Mouse (Mus musculus) CH12.LX (cell line): ENCODE data around the gene Smndc1. TPM values are rescaled to one million over a fixed set of nuclear protein-coding genes. Genes with fewer than 3 reads are reported as not detected.
A peak's percentile ranks its signal among the peaks of the same experiment; 100 is the strongest.

Experiments
- DNase-seq: peaks from one replicate; pipeline ENCODE4 v3.0.0-alpha.2; 2013; ENCODE audit errors: extremely low read depth
- H3K27ac ChIP-seq: 2 replicates; pipeline ENCODE4 v1.5.1; 2012; ENCODE audit warnings: low read depth, mild to moderate bottlenecking, control low read depth, moderate library complexity; ENCODE audit not compliant: insufficient read depth
- H3K27me3 ChIP-seq: replicated peaks from 2 replicates; pipeline ENCODE3; 2012; ENCODE audit warnings: inconsistent platforms
- H3K36me3 ChIP-seq, 2 experiments: replicated peaks in 1 of 2; 2 replicates each; pipeline versions ENCODE3 to v1.6.1; 2012; ENCODE audit warnings: inconsistent platforms in 1 of 2, low read length in 1 of 2, mild to moderate bottlenecking in 1 of 2, mixed read lengths in 1 of 2, moderate library complexity in 1 of 2; ENCODE audit not compliant: control insufficient read depth in 1 of 2, insufficient read depth in 1 of 2
- H3K4me1 ChIP-seq, 2 experiments: 2 replicates each; pipeline ENCODE4 v1.6.1; 2012; ENCODE audit warnings: inconsistent platforms in 1 of 2, moderate library complexity in 1 of 2; ENCODE audit not compliant: insufficient read depth in 2 of 2, control insufficient read depth in 1 of 2
- H3K4me2 ChIP-seq: 2 replicates; pipeline ENCODE4 v1.6.1; 2012; ENCODE audit warnings: low read depth, mild to moderate bottlenecking, control low read depth; ENCODE audit not compliant: poor library complexity, insufficient read depth, severe bottlenecking
- H3K4me3 ChIP-seq, 3 experiments: fragments of 150-350 bp in 1 of 3; sonication (generic) in 1 of 3; replicated peaks in 1 of 3; 2 replicates each; pipeline versions ENCODE3 to v1.5.1; 2011 to 2012; ENCODE audit warnings: low read depth in 2 of 3, low read length in 2 of 3, mild to moderate bottlenecking in 2 of 3, moderate library complexity in 2 of 3, control low read depth in 1 of 3, improper control_type of control experiment in 1 of 3, inconsistent platforms in 1 of 3, mixed read lengths in 1 of 3; ENCODE audit not compliant: poor library complexity in 1 of 3
- H3K79me2 ChIP-seq: replicated peaks from 2 replicates; pipeline ENCODE4 v1.6.1; 2012; ENCODE audit warnings: mild to moderate bottlenecking, moderate library complexity; ENCODE audit not compliant: control insufficient read depth, poor library complexity, insufficient read depth, severe bottlenecking; ENCODE audit errors: extremely low read depth
- H3K9ac ChIP-seq: 2 replicates; pipeline ENCODE4 v1.6.1; 2012; ENCODE audit warnings: low read depth, mild to moderate bottlenecking, control low read depth, moderate library complexity; ENCODE audit not compliant: insufficient read depth
- H3K9me3 ChIP-seq: replicated peaks from 2 replicates; pipeline ENCODE3; 2012; ENCODE audit warnings: low read length, inconsistent platforms, mixed read lengths
- BHLHE40 ChIP-seq: IDR thresholded peaks from 2 replicates; pipeline ENCODE4 v1.6.1; 2011; ENCODE audit warnings: mild to moderate bottlenecking, low read depth, low read length, improper control_type of control experiment
- CHD1 ChIP-seq: IDR thresholded peaks from 2 replicates; pipeline ENCODE4 v1.6.1; 2012; ENCODE audit warnings: low read depth, low read length, improper control_type of control experiment, inconsistent platforms
- CHD2 ChIP-seq: IDR thresholded peaks from 2 replicates; pipeline ENCODE4 v1.6.1; 2011; ENCODE audit warnings: low read length, improper control_type of control experiment
- CTCF ChIP-seq, 2 experiments: IDR thresholded peaks in 1 of 2; conservative IDR thresholded peaks in 1 of 2; 2 replicates each; pipeline ENCODE4 v1.5.1; 2011 to 2012; ENCODE audit warnings: low read depth in 2 of 2, low read length in 2 of 2, improper control_type of control experiment in 1 of 2, inconsistent platforms in 1 of 2, mild to moderate bottlenecking in 1 of 2, moderate library complexity in 1 of 2
- E2F4 ChIP-seq: IDR thresholded peaks from 2 replicates; pipeline ENCODE4 v1.6.1; 2011; ENCODE audit warnings: low read depth, low read length, improper control_type of control experiment; ENCODE audit not compliant: insufficient replicate concordance
- ELF1 ChIP-seq: IDR thresholded peaks from 2 replicates; pipeline ENCODE4 v1.6.1; 2014; ENCODE audit warnings: low read depth, mild to moderate bottlenecking, inconsistent platforms, low read length, improper control_type of control experiment
- EP300 ChIP-seq: IDR thresholded peaks from 2 replicates; pipeline ENCODE4 v1.6.1; 2011; ENCODE audit warnings: low read length, improper control_type of control experiment
- ETS1 ChIP-seq: conservative IDR thresholded peaks from 2 replicates; pipeline ENCODE4 v1.6.1; 2012; ENCODE audit warnings: low read depth, mild to moderate bottlenecking, inconsistent platforms, low read length, improper control_type of control experiment, moderate library complexity
- GABPA ChIP-seq: IDR thresholded peaks from 2 replicates; pipeline ENCODE4 v1.6.1; 2012; ENCODE audit warnings: low read depth, low read length, improper control_type of control experiment, inconsistent platforms; ENCODE audit not compliant: insufficient replicate concordance
- HCFC1 ChIP-seq: IDR thresholded peaks from 2 replicates; pipeline ENCODE4 v1.6.1; 2012; ENCODE audit warnings: low read depth, mild to moderate bottlenecking, inconsistent platforms, low read length, improper control_type of control experiment
- IRF4 ChIP-seq: IDR thresholded peaks from 2 replicates; pipeline ENCODE4 v1.6.1; 2014; ENCODE audit warnings: low read depth, mild to moderate bottlenecking, inconsistent platforms, low read length, improper control_type of control experiment
- JUN ChIP-seq: IDR thresholded peaks from 2 replicates; pipeline ENCODE4 v1.6.1; 2011; ENCODE audit warnings: low read depth, mild to moderate bottlenecking, low read length, improper control_type of control experiment, moderate library complexity; ENCODE audit not compliant: insufficient read depth
- JUND ChIP-seq: conservative IDR thresholded peaks from 2 replicates; pipeline ENCODE4 v1.6.1; 2011; ENCODE audit warnings: low read depth, low read length, improper control_type of control experiment
- KAT2A ChIP-seq: IDR thresholded peaks from 2 replicates; pipeline ENCODE4 v1.6.1; 2012; ENCODE audit warnings: low read length, improper control_type of control experiment, inconsistent platforms; ENCODE audit not compliant: insufficient replicate concordance
- MAFK ChIP-seq: IDR thresholded peaks from 2 replicates; pipeline ENCODE4 v1.6.1; 2011; ENCODE audit warnings: low read length, improper control_type of control experiment; ENCODE audit not compliant: insufficient replicate concordance
- MAX ChIP-seq: IDR thresholded peaks from 2 replicates; pipeline ENCODE4 v1.6.1; 2011; ENCODE audit warnings: low read length, improper control_type of control experiment
- MAZ ChIP-seq: IDR thresholded peaks from 2 replicates; pipeline ENCODE4 v1.6.1; 2012; ENCODE audit warnings: low read depth, mild to moderate bottlenecking, inconsistent platforms, low read length, improper control_type of control experiment, moderate library complexity
- MEF2A ChIP-seq: IDR thresholded peaks from 2 replicates; pipeline ENCODE4 v1.6.1; 2014; ENCODE audit warnings: low read depth, mild to moderate bottlenecking, inconsistent platforms, low read length, improper control_type of control experiment, borderline replicate concordance
- MXI1 ChIP-seq: IDR thresholded peaks from 2 replicates; pipeline ENCODE4 v1.6.1; 2011; ENCODE audit warnings: mild to moderate bottlenecking, low read depth, low read length, improper control_type of control experiment
- MYC ChIP-seq: IDR thresholded peaks from 2 replicates; pipeline ENCODE4 v1.6.1; 2011; ENCODE audit warnings: low read depth, mild to moderate bottlenecking, improper control_type of control experiment, low read length
- NELFE ChIP-seq: IDR thresholded peaks from 2 replicates; pipeline ENCODE4 v1.6.1; 2011; ENCODE audit warnings: low read depth, low read length, improper control_type of control experiment
- NRF1 ChIP-seq: IDR thresholded peaks from 2 replicates; pipeline ENCODE4 v1.6.1; 2014; ENCODE audit warnings: low read depth, mild to moderate bottlenecking, inconsistent platforms, low read length, improper control_type of control experiment, moderate library complexity
- PAX5 ChIP-seq: IDR thresholded peaks from 2 replicates; pipeline ENCODE4 v1.6.1; 2012; ENCODE audit warnings: low read length, inconsistent platforms, mixed read lengths
- POLR2A ChIP-seq: IDR thresholded peaks from 2 replicates; pipeline ENCODE4 v1.6.1; 2011; ENCODE audit warnings: low read depth, mild to moderate bottlenecking, improper control_type of control experiment, low read length
- POLR2AphosphoS2 ChIP-seq: IDR thresholded peaks from 2 replicates; pipeline ENCODE4 v1.6.1; 2011; ENCODE audit warnings: low read depth, low read length, improper control_type of control experiment
- RAD21 ChIP-seq: IDR thresholded peaks from 2 replicates; pipeline ENCODE4 v1.6.1; 2011; ENCODE audit warnings: low read depth, mild to moderate bottlenecking, low read length, improper control_type of control experiment, moderate library complexity
- RCOR1 ChIP-seq: conservative IDR thresholded peaks from 2 replicates; pipeline ENCODE4 v1.6.1; 2012; ENCODE audit warnings: low read depth, mild to moderate bottlenecking, inconsistent platforms, low read length, improper control_type of control experiment
- SIN3A ChIP-seq: IDR thresholded peaks from 2 replicates; pipeline ENCODE4 v1.6.1; 2012; ENCODE audit warnings: low read length, improper control_type of control experiment, inconsistent platforms
- SMC3 ChIP-seq: IDR thresholded peaks from 2 replicates; pipeline ENCODE4 v1.6.1; 2011; ENCODE audit warnings: low read depth, low read length, improper control_type of control experiment
- TBP ChIP-seq: conservative IDR thresholded peaks from 2 replicates; pipeline ENCODE4 v1.6.1; 2011; ENCODE audit warnings: low read depth, low read length, improper control_type of control experiment
- TCF12 ChIP-seq: IDR thresholded peaks from 2 replicates; pipeline ENCODE4 v1.6.1; 2014; ENCODE audit warnings: low read depth, mild to moderate bottlenecking, inconsistent platforms, low read length, improper control_type of control experiment
- UBTF ChIP-seq: IDR thresholded peaks from 2 replicates; pipeline ENCODE4 v1.6.1; 2012; ENCODE audit warnings: low read depth, mild to moderate bottlenecking, inconsistent platforms, low read length, improper control_type of control experiment, moderate library complexity
- USF1 ChIP-seq: IDR thresholded peaks from 2 replicates; pipeline ENCODE4 v1.6.1; 2014; ENCODE audit warnings: low read depth, mild to moderate bottlenecking, inconsistent platforms, low read length, improper control_type of control experiment
- USF2 ChIP-seq: conservative IDR thresholded peaks from 2 replicates; pipeline ENCODE4 v1.6.1; 2011; ENCODE audit warnings: low read depth, low read length, improper control_type of control experiment
- ZC3H11A ChIP-seq: IDR thresholded peaks from 2 replicates; pipeline ENCODE4 v1.6.1; 2012; ENCODE audit warnings: low read depth, mild to moderate bottlenecking, inconsistent platforms, low read length, improper control_type of control experiment
- ZKSCAN1 ChIP-seq: IDR thresholded peaks from 2 replicates; pipeline ENCODE4 v1.6.1; 2012; ENCODE audit warnings: low read depth, inconsistent platforms, low read length, improper control_type of control experiment, borderline replicate concordance
- ZMIZ1 ChIP-seq: IDR thresholded peaks from 2 replicates; pipeline ENCODE4 v1.6.1; 2012; ENCODE audit warnings: low read depth, mild to moderate bottlenecking, inconsistent platforms, low read length, improper control_type of control experiment
- ZNF384 ChIP-seq: IDR thresholded peaks from 2 replicates; pipeline ENCODE4 v1.6.1; 2012; ENCODE audit warnings: low read depth, low read length, improper control_type of control experiment, inconsistent platforms
- dilution Hi-C: fragments of 300-500 bp; cut with MboI; formaldehyde crosslinking; loops from 2 replicates; pipeline ENCODE4 v1.14.3; 2020; ENCODE audit warnings: low sequenced_read_pairs; ENCODE audit not compliant: extremely low pct_unique_long_range_greater_than_20kb, extremely low pct_ligation_motif_present
- in situ Hi-C: fragments of 300-500 bp; cut with MboI; formaldehyde crosslinking; loops from 3 replicates; pipeline ENCODE4 v1.14.3; 2019; ENCODE audit warnings: low sequenced_read_pairs, low pct_ligation_motif_present, low pct_unique_long_range_greater_than_20kb, mixed read lengths
- polyA plus RNA-seq: library from polyadenylated mRNA; unstranded; fragments of >175 nt; gene quantifications from 2 replicates; pipeline ENCODE4 v1.2.1, GENCODE M21; 2012; ENCODE audit warnings: low read depth; ENCODE audit not compliant: insufficient read length
- total RNA-seq, 2 experiments: library from RNA; depleted of rRNA; stranded (reverse); fragments of 300-350 nt in 1 of 2; fragments of >200 nt in 1 of 2; gene quantifications; 2 replicates each; pipeline ENCODE4 v1.2.3; 2012 to 2014

Gene Smndc1
- total RNA-seq (2012; rRNA removed) (20.5 and 20.9 TPM in 2 replicates), total RNA-seq (2014; rRNA removed) (41.1 and 41.3 TPM in 2 replicates), polyA plus RNA-seq (96.6 and 104 TPM in 2 replicates)

GRCm38 (mm10) chr19:53390495-53391007, at the start of gene Smndc1:
Gene Smndc1 (minus strand): TSS chr19:53390578.
- peaks cover 28 to 36% of the 10 kb centered on the region in 2 experiments for H3K36me3 ChIP-seq
- H3K9ac ChIP-seq, result peak within 1 kb of the TSS; percentile 98
- H3K27ac ChIP-seq, result peak within 1 kb of the TSS; percentile 77
- in situ Hi-C loops, result loop anchor here (10.0 to 25.0 kb wide), 2 partner anchors 194 to 372 kb away; partner anchors contain the start of gene Nutf2-ps1
- peak; percentile 99 for DNase-seq
- H3K4me2 ChIP-seq, result peak within 1 kb of the TSS; percentile 85
- H3K4me1 ChIP-seq, result peaks cover 15 to 69% of the 10 kb centered on the region in 2 experiments
- peaks cover 44% of the 10 kb centered on the region for H3K79me2 ChIP-seq
- H3K27me3 ChIP-seq, result no peaks in the 10 kb centered on the region
- no peak for TF ChIP-seq ZC3H11A
- peak; percentile 94 for TF ChIP-seq TCF12
- TF ChIP-seq MAZ, result no peak; the same call in none of the 2 replicates
- no peak for TF ChIP-seq EP300
- peak; percentile 65 for TF ChIP-seq NRF1
- TF ChIP-seq KAT2A, result peak; percentile 94; the same call in 1 of the 2 replicates
- TF ChIP-seq GABPA, result peak; percentile 68; the same call in 1 of the 2 replicates
- no peak for TF ChIP-seq RCOR1
- no peak for TF ChIP-seq SMC3
- TF ChIP-seq MAFK, result no peak
- 0 out of 2 replicates have a peak, but pooled peaks have one; percentile 74 for TF ChIP-seq POLR2AphosphoS2
- peak; percentile 81 for TF ChIP-seq MEF2A
- TF ChIP-seq POLR2A, result peak; percentile 93
- no peak for TF ChIP-seq ZNF384
- peak; percentile 94 for TF ChIP-seq MAX
- TF ChIP-seq CHD2, result peak; percentile 99
- no peak for TF ChIP-seq RAD21
- no peak for TF ChIP-seq CTCF (conservative IDR thresholded peaks at IDR 0.05 in 1 of 2, IDR thresholded peaks at IDR 0.05 in 1 of 2; ENCODE audit: low read depth in 2 of 2, low read length in 2 of 2)
- TF ChIP-seq JUN, result no peak
- TF ChIP-seq ETS1, result 0 out of 2 replicates have a peak, but pooled peaks have one; percentile 17
- TF ChIP-seq JUND, result no peak
- TF ChIP-seq UBTF, result 0 out of 2 replicates have a peak, but pooled peaks have one; percentile 47
- peak; percentile 71; the same call in 1 of the 2 replicates for TF ChIP-seq BHLHE40
- peak; percentile 94 for TF ChIP-seq NELFE
- peak; percentile 95 for TF ChIP-seq USF2
- TF ChIP-seq CHD1, result no peak
- peak; percentile 58; the same call in 1 of the 2 replicates for TF ChIP-seq IRF4
- no peak for TF ChIP-seq PAX5
- TF ChIP-seq SIN3A, result peak; percentile 95
- TF ChIP-seq MXI1, result peak; percentile 76
- TF ChIP-seq ZMIZ1, result peak; percentile 66; the same call in 1 of the 2 replicates
- peak; percentile 97 for TF ChIP-seq HCFC1
- TF ChIP-seq E2F4, result no peak; the same call in 1 of the 2 replicates
- no peak for TF ChIP-seq ZKSCAN1
- peak; percentile 80; the same call in 1 of the 2 replicates for TF ChIP-seq MYC
- TF ChIP-seq TBP, result peak; percentile 77
- TF ChIP-seq USF1, result peak; percentile 98
- TF ChIP-seq ELF1, result peak; percentile 89
- TF ChIP-seq, all 38 proteins: peak for 23
- Histone ChIP-seq H3K4me3 (peak within 1 kb of the TSS; percentile 86 to 98 (median 92)), H3K9me3 (no peaks in the 10 kb centered on the region)
- dilution Hi-C loops, result no loop called here
